ENCODE assay signal across 33 mouse cellular contexts in the genomic region with DNA sequence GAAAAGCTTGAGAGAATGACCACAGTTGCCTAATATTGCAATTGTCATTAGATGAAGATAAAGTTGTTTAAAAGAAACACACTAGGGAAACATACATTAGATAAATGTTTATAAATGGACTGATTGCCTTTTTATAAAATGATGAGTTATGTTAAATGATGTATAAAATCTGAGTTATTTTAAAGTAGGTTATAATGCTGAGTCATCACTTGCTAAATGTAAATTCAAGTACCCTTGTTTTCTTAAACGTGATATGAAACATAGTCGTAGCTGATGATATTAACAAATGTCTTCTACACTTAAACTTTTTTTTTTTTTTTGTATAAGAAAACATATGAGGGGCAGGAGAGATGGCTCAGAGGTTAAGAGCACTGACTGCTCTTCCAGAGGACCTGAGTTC. TPM values are rescaled to one million over a fixed set of nuclear protein-coding genes. Genes with fewer than 3 reads are reported as not detected.
"Had no signal": no experiment of that assay in that cellular context is flagged by ENCODE, and none has a peak within 500 bp of the region (broad histone marks: within the 10 kb centered on the region; RNA-seq: fewer than 3 reads in every experiment).

No protein-coding gene starts in this region.

- H3K36me3 ChIP-seq: embryonic facial prominence, embryonic 10.5 days; embryonic facial prominence, embryonic 12.5 days; embryonic facial prominence, embryonic 13.5 days; embryonic facial prominence, embryonic 15.5 days; forebrain, embryonic 10.5 days; forebrain, embryonic 12.5 days; forebrain, embryonic 15.5 days; heart, embryonic 10.5 days had no signal

- H3K4me3 ChIP-seq: embryonic facial prominence, embryonic 10.5 days; embryonic facial prominence, embryonic 12.5 days; embryonic facial prominence, embryonic 13.5 days; embryonic facial prominence, embryonic 15.5 days; erythroblast, embryonic 14.5 days; forebrain, embryonic 10.5 days; forebrain, embryonic 12.5 days; forebrain, embryonic 13.5 days; forebrain, embryonic 15.5 days; gastrocnemius, adult 2 months; heart, adult 2 months; heart, embryonic 10.5 days had no signal

- H3K4me1 ChIP-seq: embryonic facial prominence, embryonic 10.5 days; embryonic facial prominence, embryonic 12.5 days; embryonic facial prominence, embryonic 13.5 days; embryonic facial prominence, embryonic 15.5 days; forebrain, embryonic 12.5 days; forebrain, embryonic 13.5 days; forebrain, embryonic 15.5 days; heart, embryonic 10.5 days had no signal

- ATAC-seq: forebrain, embryonic 13.5 days; forebrain, embryonic 14.5 days; forebrain, embryonic 15.5 days; forebrain, embryonic 16.5 days; forebrain, postnatal 0 days had no signal

- H3K9ac ChIP-seq: embryonic facial prominence, embryonic 12.5 days; embryonic facial prominence, embryonic 13.5 days; embryonic facial prominence, embryonic 15.5 days; forebrain, embryonic 12.5 days; forebrain, embryonic 13.5 days; forebrain, embryonic 15.5 days; forebrain, postnatal 0 days had no signal

- H3K9me3 ChIP-seq: embryonic facial prominence, embryonic 10.5 days; embryonic facial prominence, embryonic 12.5 days; embryonic facial prominence, embryonic 13.5 days; embryonic facial prominence, embryonic 15.5 days; forebrain, embryonic 10.5 days; heart, embryonic 10.5 days had no signal

- H3K27ac ChIP-seq: embryonic facial prominence, embryonic 10.5 days; embryonic facial prominence, embryonic 12.5 days; embryonic facial prominence, embryonic 13.5 days; embryonic facial prominence, embryonic 15.5 days; forebrain, embryonic 10.5 days; forebrain, embryonic 12.5 days; forebrain, embryonic 13.5 days; forebrain, embryonic 15.5 days; gastrocnemius, adult 2 months; heart, adult 2 months; heart, embryonic 10.5 days had no signal

- H3K4me2 ChIP-seq: embryonic facial prominence, embryonic 12.5 days; embryonic facial prominence, embryonic 13.5 days; embryonic facial prominence, embryonic 15.5 days; forebrain, embryonic 12.5 days; forebrain, embryonic 13.5 days; forebrain, embryonic 15.5 days had no signal

- DNase-seq: cerebellum, adult 9-11 months; embryo, embryonic 11 days; forebrain, postnatal 0 days; gastrocnemius, adult 2 months; gastrocnemius, postnatal 14 days; gastrocnemius, postnatal 25 days; gastrocnemius, postnatal 36 days; heart, adult 2 months had no signal

RNA-seq across cellular contexts. Expression of a gene that starts 5.3 kb away (rescaled TPM):
- total RNA-seq: common myeloid progenitor, adult 5-6 weeks; gastrocnemius, adult 18-20 months; gastrocnemius, postnatal 25 days; gastrocnemius, postnatal 36 days; granulocyte monocyte progenitor cell, adult 5-6 weeks; heart, adult 2 months; heart, adult 8-10 months had no signal
- polyA plus RNA-seq: embryonic facial prominence, embryonic 10.5 days; embryonic facial prominence, embryonic 11.5 days; embryonic facial prominence, embryonic 12.5 days; embryonic facial prominence, embryonic 14.5 days; erythroblast, embryonic 14.5 days; forebrain, embryonic 10.5 days; forebrain, embryonic 11.5 days; forebrain, embryonic 12.5 days; forebrain, embryonic 13.5 days; forebrain, embryonic 14.5 days; heart, adult 2 months; heart, embryonic 10.5 days had no signal

RNA-seq across cellular contexts. Expression of a gene that starts 11.9 kb away (rescaled TPM):
- total RNA-seq: common myeloid progenitor, adult 5-6 weeks; gastrocnemius, adult 18-20 months; gastrocnemius, adult 2 months; gastrocnemius, adult 8-10 months; gastrocnemius, postnatal 10 days; gastrocnemius, postnatal 14 days; gastrocnemius, postnatal 25 days; gastrocnemius, postnatal 36 days; gastrocnemius, postnatal 4 days; granulocyte monocyte progenitor cell, adult 5-6 weeks had no signal
- polyA plus RNA-seq: embryonic facial prominence, embryonic 13.5 days; embryonic facial prominence, embryonic 15.5 days; gonadal fat pad, adult 2 months had no signal

RNA-seq across cellular contexts. Expression of a gene that starts 25.1 kb away (rescaled TPM):
- total RNA-seq: common myeloid progenitor, adult 5-6 weeks; forebrain, postnatal 0 days; gastrocnemius, adult 18-20 months; gastrocnemius, adult 2 months; gastrocnemius, adult 8-10 months; gastrocnemius, postnatal 10 days; gastrocnemius, postnatal 14 days; gastrocnemius, postnatal 25 days; gastrocnemius, postnatal 36 days; gastrocnemius, postnatal 4 days; granulocyte monocyte progenitor cell, adult 5-6 weeks; heart, adult 2 months had no signal
- polyA plus RNA-seq: cortical plate, adult 2 months; embryonic facial prominence, embryonic 10.5 days; embryonic facial prominence, embryonic 11.5 days; embryonic facial prominence, embryonic 12.5 days; embryonic facial prominence, embryonic 13.5 days; embryonic facial prominence, embryonic 14.5 days; embryonic facial prominence, embryonic 15.5 days; erythroblast, embryonic 14.5 days; forebrain, embryonic 10.5 days; forebrain, embryonic 11.5 days; forebrain, embryonic 12.5 days; forebrain, embryonic 13.5 days; forebrain, embryonic 14.5 days; forebrain, embryonic 15.5 days; forebrain, embryonic 16.5 days; forebrain, postnatal 0 days; frontal cortex, adult 2 months; gonadal fat pad, adult 2 months; heart, adult 2 months; heart, embryonic 10.5 days had no signal

RNA-seq across cellular contexts. Expression of a gene that starts 25.7 kb away (rescaled TPM):
- total RNA-seq: common myeloid progenitor, adult 5-6 weeks had no signal

RNA-seq across cellular contexts. Expression of a gene that starts 36.6 kb away (rescaled TPM):
- polyA plus RNA-seq: erythroblast, embryonic 14.5 days had no signal
